Mouse (Mus musculus) left cerebral cortex, postnatal 25 days (tissue): ENCODE results near the gene Cep170b. TPM values are rescaled to one million over a fixed set of nuclear protein-coding genes. Genes with fewer than 3 reads are reported as not detected.

Experiments
- DNase-seq, 2 experiments: peaks; one replicate each; pipeline ENCODE4 v3.0.0; 2022; ENCODE audit warnings: low spot score in 2 of 2, mixed read lengths in 1 of 2
- intact Hi-C: fragments of 180-260 bp; cut with DNase I; formaldehyde crosslinking; loops from one replicate; pipeline ENCODE4 v1.15.1; 2025
- total RNA-seq, 2 experiments: library from RNA; stranded (reverse); gene quantifications; 2 replicates each; pipeline ENCODE4 v1.2.3; 2021

The Cep170b gene
- total RNA-seq, 2 experiments from 2014 or later = 246 TPM

DNA sequence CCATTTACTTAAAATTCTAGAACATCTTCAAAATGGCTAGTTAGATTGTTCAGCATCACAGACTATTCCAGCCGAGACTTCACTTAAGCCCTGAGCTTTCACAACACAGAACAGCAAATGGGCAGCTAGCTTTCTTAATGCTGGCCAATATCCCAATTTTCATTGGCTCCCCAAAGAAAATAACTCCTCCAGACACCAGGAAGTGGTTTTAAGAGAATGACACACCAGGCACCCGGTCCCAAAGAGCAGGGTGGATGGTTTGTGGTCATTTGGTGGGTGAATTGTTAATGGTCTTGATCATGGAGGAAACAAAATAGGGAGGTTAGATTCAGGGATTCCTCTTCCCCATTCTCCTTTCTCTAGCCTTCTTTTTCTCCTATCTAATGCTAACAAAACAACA, 32.1 kb downstream of the Cep170b start:
- intact Hi-C loops = no loop called here
- DNase-seq = no peak

DNA sequence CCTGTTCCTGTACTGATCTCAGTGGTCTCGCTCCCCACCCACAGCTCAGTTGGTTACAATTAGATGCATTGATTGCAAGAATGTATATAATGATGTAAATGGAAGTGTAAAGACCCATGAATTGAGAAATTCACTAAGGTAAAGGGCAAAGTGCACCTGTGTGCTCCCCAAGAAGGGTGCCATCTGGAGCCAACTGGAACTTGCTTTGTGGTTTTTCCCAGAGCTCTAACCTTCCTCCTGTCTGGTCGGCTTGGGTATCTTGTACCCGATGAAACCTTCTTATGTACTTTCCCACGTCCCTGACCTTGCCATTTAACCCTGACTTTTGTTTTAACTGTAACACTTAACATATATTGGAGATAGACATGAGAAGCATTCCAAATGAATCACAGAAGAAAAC, 35.6 kb downstream of the Cep170b start:
- intact Hi-C loops = no loop called here
- DNase-seq = no peak

DNA sequence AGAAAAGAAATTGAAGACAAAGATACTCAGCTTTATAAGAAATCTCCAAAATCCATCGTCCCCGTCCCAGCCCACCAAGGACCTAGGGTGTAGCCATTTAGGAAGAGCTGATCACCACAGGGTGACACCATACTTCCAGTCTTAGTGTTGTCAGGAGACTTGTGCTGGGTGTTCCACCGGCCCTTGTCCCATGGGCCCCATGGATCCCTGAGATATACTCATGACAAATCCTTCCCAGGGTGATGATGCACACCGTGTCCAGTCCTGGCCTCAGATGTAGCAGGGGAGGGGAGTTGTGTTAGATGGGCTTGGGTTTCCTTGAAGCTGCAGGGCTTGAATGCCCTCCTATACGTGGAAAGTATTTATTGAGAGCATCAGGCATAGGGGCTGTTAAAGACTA, 37.6 kb downstream of the Cep170b start:
- DNase-seq = no peak
- intact Hi-C loops = no loop called here

DNA sequence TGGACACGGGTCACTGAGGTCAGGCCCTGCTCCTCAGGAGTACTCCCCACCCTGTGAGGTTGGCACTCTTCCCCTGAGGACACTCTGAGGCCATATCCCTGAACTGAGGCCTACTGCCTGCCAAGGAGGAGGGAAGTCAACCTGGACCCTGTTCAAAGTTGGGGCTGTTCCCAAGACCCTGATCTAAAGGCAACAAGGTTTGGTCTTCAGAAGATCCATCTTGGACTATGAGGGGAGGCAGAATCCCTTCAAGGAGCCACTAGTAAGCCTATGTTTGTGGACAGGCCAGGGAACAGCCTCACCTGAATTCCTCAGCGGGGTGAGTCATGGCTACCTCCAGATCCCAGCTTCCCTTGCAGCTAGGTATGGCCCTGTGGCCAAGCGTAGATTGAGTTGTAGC, 39.2 kb downstream of the Cep170b start:
- intact Hi-C loops = no loop called here
- no peak for DNase-seq

DNA sequence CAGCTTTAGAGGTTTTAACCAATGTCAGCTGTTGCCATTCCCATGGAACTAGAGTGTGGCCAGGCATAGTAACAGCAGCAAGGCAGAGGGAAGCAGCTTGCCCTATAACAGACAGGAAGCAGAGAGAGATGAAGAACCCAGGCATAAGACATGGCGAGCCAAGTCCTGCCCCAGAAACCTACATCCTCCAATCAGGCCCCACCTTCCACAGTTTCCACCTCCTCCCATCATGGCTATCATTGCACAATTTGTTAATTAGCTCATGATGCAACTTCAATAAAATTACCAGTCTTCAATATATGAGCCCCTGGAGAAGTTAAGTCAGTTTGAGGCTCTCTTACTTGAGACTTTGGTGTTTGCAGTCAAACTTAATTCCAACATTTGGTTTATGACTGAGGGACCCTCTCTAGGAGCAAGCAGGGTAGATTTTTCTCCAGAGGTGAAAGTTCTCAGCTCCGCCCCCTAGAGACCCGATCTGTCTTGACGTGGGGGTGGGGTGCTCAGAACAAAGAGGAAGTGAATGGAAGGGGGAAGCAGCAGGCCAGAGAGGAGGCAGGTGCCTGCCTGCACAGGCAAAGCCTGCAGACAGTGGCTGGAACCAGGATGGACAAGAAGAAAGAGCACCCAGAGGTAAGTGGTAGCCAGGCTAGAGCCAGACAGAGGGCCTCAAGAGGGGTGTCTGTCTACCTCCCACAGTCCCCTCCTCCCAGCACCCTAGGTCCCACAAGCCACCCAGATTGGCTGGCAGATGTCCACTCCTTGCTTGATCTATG, 40.1 kb downstream of the Cep170b start, which contains the start of gene Pld4:
Gene Pld4 (plus strand): TSS at position 502 of the 773 bp plus-strand sequence.
- intact Hi-C loops = no loop called here
- no peak for DNase-seq

DNA sequence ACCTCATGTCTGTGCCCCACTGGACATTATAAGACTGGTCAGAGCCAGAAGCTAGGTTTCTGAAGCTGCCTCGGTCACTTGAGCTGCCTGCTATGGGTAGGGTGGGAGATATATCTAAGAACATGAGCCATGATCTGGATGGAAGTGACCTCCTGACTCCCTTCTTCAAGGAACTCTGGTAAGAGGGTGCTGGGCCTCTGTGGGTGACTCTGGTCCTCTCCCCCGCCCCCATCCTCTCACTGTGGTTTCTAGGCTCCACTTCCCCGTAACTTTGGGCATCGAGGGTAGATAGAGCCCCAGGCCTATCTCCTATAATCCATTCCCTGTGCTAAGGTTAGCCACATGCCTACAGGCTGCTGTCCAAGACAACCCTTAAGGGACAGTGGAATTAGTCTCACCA, 41.2 kb downstream of the Cep170b start:
- DNase-seq = no peak
- intact Hi-C loops = no loop called here

DNA sequence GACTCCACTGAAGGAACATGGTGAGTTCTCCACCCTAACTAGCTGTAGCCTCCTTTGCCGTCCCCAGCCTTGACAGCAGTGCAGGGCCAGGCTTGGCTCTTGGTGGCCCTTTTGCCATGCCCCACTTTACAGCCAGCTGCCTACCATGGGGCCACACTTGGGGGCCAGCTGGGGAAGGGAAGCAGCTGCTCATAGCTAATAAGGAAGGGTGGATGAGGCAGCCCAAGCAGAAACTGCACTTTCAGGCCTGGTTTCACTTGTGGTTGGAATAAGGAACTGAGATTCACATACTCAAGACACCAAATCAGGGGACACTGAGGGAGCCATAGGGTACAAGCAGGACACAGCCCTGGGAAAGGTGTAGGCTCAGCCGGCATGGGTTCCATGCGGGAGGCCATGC, 41.8 kb downstream of the Cep170b start:
- DNase-seq = no peak
- intact Hi-C loops = no loop called here

DNA sequence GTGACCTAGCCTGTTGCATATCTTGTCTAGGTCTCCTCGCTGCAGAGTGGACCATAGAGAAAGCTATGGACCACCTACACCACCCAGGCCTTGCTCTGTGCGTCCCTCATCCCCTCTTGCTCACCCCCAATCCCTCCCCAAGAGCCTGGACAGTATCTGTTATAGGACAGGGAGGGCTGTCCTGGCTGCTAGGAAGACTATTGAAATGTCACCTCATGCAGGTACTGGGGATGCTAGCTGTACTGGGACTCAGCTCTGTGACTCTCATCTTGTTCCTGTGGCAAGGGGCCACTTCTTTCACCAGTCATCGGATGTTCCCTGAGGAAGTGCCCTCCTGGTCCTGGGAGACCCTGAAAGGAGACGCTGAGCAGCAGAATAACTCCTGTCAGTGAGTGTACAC, 42.9 kb downstream of the Cep170b start:
- intact Hi-C loops = no loop called here
- DNase-seq = no peak

DNA sequence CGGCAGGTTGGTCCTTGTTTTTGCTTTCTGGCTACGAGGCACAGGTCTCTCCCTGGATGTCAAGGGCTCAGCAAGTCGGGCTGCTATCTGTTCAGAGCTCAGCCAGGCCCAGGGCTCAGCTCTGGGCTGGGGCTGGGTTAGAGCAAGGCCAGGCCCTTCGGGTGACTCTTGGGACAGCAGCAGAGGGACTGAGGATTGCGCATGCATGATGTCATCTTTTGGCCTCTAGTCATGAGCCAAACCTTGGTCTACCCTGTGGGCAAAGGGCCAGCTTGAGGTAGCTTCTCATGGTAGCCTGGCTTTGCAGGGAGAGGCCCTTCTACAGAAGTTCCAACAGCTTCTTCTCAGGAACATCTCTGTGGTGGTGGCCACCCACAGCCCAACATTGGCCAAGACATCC, 43.9 kb downstream of the Cep170b start:
- no peak for DNase-seq
- intact Hi-C loops = no loop called here

DNA sequence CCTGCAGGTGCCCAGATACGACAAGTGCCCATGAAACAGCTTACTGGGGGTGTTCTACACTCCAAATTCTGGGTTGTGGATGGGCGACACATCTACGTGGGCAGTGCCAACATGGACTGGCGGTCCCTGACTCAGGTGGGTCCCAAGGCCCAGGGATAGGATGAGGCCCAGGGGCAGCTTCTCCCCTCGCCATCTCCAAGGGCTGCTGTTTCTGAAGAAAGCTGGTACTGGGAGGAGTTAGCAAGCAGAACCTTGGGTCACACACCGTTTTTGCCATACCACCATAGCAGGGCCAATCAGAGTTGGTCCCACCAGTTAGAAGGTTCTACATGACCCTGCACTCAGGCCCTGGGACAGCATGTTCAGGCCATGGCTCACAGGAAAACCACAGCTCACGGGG, 44.7 kb downstream of the Cep170b start:
- intact Hi-C loops = no loop called here
- DNase-seq = no peak

DNA sequence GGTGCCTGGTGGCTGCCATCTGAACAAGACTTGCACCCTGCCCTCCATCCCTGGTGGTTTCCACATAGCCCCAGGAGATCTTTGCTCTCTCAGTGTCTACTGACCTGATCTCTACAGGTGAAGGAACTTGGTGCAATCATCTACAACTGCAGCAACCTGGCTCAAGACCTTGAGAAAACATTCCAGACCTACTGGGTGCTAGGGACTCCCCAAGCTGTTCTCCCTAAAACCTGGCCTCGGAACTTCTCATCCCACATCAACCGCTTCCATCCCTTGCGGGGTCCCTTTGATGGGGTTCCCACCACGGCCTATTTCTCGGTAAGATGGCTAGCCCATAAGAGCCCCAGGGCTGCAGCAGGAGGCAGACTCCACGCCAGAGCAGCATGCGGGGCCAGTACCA, 46.3 kb downstream of the Cep170b start:
- intact Hi-C loops = no loop called here
- DNase-seq = no peak

DNA sequence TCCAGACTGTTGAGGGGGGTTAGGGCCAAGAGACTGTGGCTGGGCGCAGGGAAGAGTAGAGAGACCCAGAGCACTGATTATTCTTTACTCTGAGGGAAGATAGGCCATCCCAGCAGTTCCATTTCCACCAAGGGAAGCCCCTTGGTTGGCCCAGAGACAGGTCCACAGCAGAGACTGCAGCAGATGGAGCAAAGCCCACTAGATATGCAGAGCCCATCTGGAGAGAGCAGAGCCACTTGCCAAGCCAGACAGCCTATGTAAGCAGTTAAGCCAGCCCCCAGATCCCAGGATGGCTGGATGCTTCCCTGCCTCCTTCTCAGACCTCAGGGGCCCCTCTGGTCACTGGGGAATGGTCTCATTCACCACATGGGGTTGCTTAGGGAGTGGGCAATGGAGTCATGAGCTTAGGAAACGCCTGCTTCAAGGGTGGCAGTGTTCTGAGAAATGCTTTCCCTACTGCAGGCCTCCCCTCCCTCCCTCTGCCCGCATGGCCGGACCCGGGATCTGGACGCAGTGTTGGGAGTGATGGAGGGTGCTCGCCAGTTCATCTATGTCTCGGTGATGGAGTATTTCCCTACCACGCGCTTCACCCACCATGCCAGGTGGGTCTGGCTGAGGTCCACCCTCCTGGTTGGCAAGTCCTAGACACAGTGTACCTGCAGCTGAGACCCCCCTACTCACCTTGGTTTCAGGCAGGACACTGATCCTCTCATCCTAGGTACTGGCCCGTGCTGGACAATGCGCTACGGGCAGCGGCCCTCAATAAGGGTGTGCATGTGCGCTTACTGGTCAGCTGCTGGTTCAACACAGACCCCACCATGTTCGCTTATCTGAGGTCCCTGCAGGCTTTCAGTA, 47.0 kb downstream of the Cep170b start:
- DNase-seq = no peak

DNA sequence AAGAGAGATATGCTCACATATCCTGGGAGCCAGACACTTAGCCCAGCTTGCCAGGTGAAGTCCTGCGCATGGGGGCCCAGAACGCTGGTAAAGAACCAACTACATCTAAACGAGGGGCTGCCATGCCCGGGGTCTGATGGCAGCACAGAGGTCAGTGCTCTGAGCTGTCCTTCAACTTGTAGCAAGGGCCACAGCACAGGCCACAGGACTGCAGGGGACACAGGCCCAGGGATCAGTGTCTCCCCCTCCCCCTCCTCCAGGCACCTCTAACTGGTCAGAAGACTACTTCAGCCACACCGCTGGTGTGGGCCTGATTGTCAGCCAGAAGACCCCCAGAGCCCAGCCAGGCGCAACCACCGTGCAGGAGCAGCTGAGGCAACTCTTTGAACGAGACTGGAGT, 47.9 kb downstream of the Cep170b start:
- no peak for DNase-seq
- intact Hi-C loops = no loop called here

More for the DNA sequence above, 47.0 kb downstream of the Cep170b start:
- intact Hi-C loops = no loop called here

DNA sequence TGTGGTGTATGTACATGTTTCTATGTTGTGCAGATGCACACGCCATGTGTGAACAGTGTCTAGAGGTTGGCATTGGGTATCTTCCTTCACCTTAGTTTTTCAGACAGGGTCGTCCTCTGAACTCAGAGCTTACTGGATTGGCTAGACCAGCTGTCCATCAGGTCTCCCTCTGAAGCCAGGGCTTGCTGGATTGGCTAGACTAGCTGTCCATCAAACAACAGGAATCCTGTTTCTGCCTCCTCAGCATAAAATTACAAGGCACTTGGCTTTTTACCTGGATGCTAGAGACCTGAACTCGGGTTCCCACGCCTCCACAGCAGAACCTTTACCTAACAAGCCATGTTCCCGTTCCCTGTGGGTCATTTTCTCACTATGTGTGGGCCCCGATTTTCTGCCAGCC, 48.8 kb downstream of the Cep170b start:
- intact Hi-C loops = no loop called here
- peak in 1 of 2 experiments; percentile 18 for DNase-seq

DNA sequence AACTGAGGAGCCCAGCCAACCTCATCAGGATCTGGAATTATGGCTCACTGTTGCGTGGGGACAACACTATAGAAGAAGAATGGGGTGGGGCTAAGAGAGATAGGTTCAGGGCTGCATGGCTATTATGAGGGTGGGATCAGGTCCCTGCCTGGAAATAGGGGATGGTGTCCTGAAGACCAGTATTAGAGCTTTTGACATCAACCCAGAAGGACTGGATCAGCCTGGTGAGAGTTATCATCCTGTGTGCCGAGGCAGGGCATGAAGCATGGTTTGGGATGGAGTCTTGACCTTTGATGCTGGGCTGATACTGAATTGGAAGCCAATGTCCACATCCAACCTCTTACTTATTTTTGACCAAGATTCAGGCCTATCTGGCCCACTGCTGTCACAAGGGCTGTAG, 49.5 kb downstream of the Cep170b start:
- intact Hi-C loops = no loop called here
- DNase-seq = no peak

DNA sequence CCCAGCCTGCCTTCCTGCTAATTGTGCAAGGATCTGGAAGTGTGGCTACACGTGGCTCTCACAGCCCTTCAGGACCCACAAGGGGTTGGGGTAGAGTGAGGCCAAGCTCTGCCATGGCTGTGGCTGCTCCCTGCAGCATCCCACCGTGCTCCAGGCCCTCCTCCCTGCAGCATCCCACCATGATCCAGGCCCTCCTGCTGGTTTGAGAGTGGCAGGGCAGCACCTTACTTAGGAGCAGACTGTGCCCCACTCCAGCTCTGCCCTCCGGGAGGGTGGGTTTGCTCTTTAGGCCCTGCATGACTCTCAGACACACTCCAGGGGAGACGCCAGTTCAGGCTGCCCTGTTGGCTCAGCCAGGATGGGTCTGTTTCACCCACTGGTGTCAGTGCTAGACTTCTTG, 50.1 kb downstream of the Cep170b start:
- DNase-seq = no peak
- intact Hi-C loops = no loop called here

DNA sequence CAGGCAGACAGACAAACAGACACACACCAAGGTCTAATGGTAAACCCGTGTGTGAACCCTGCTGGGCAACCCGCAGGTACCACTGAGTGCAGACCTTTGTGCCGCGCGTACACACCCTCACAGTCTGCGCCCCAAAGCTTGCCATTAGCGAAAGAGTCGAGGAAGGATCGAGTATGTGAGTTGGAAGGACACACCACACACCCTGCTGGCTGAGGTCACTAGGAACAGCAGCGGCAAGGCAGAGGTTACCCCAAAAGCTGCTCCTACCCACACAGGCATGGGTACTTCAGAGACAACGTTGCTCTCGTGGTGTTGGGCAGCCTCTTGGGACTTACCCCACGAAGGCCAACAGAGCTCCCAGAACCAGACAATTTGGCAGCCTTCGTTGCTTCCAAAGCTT, 52.1 kb downstream of the Cep170b start:
- intact Hi-C loops = no loop called here
- no peak for DNase-seq

DNA sequence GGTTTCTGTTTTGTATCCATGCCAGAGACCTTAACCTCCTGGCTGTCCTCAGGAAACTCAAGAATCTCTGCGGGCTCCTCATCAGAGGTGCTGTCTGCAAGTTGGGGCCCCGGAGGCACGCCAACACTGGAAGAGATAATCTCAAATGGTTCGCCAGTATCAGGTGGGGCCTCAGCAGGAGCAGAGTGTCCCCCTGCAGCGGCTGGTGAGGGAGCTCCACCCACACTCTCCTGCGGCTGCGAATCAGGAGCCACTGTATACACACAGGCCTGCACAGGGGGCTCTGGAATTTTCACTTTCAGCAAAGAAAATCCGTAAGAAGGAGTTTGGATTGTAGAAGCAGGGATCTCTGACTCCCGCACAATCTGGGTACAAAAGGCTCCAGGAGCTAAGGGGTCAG, 53.1 kb downstream of the Cep170b start:
- intact Hi-C loops = no loop called here
- DNase-seq = no peak

DNA sequence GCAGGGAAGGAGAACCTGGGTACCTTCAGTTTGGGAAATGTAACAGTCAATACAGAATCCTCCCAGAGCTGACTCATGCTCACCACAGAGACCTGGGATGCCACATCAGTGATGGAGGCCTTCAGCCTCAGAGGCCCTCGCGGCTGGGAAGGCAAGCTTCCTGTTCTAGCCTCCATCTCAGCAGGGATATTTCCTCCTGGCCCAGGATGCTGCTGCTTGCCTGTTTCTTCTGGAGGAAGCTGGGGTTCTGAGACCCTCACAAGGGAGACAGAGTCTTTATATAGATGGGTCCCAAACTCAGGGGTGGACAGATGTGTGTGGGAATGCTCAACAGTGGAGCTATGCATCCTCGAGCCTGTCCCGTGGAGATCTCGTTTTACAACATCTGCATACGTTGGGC, 53.8 kb downstream of the Cep170b start:
- DNase-seq = no peak
- intact Hi-C loops = no loop called here

DNA sequence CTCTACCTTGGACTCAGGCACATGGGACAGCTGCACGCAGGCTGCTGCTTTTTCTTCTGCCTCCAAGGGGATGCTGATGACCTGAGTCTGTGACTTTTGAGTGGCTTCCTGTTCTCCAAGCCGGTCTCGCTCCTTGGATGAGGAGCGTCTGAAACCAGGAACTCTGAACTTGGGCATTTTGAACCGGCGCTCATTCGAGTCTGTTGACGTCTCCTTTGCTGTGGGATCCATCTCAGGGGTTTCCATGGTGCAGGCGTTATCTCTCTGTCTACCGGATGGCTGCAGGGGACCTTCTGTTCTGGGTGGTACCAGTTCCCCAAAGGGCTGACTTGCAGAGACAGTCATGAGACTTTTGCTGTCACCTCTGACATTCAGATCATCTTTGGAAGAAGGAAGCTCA, 54.2 kb downstream of the Cep170b start:
- intact Hi-C loops = no loop called here
- no peak for DNase-seq

DNA sequence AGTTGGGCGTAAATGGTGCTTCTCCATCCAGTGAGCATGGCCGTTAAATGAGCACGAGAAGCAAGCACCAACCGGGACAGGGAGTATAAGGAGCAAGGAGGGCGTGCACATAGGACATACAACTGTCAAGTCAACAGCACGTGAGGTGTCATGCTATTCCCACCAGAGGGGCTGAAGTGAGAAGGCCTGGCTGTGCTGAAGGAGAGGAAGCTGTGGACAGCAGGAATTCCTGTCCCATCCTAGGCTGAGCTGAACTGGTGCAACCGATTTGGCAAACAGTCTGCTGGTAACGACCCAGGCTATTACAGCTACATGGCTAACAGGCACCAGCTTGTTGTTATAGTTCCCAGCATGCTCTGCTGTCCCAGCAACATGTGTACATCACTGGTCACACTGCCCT, 70.8 kb downstream of the Cep170b start:
- DNase-seq = no peak
- intact Hi-C loops = no loop called here
